Mouse (Mus musculus) gastrocnemius, adult 8-10 months (tissue): ENCODE data around the gene Cdk14. TPM values are rescaled to one million over a fixed set of nuclear protein-coding genes. Genes with fewer than 3 reads are reported as not detected.

ENCODE experiments used
- DNase-seq, 2 experiments: peaks; one replicate each; pipeline ENCODE4 v3.0.0; 2022; ENCODE audit warnings: low spot score in 2 of 2
- total RNA-seq, 4 experiments: library from RNA; stranded (reverse); gene quantifications; 2 replicates each; pipeline ENCODE4 v1.2.4; 2022

Gene Cdk14
- total RNA-seq, 4 experiments from 2014 or later, result 2.2 to 2.8 (median 2.3) TPM

GRCm38 (mm10) chr5:5265861-5266786 is 154.0 kb downstream of the Cdk14 start:
- peak; percentile 32 for DNase-seq

- DNase-seq, result no peak
Measured at GRCm38 (mm10) chr5:5265401-5265841, 154.7 kb downstream of the Cdk14 start.

GRCm38 (mm10) chr5:5264712-5265111 is 155.4 kb downstream of the Cdk14 start:
- DNase-seq, result no peak

- DNase-seq, result no peak
Measured at GRCm38 (mm10) chr5:5261725-5262296, 158.3 kb downstream of the Cdk14 start.

GRCm38 (mm10) chr5:5260966-5261724 is 159.0 kb downstream of the Cdk14 start:
- DNase-seq, result no peak

- DNase-seq, result no peak
Measured at GRCm38 (mm10) chr5:5260309-5260708, 159.8 kb downstream of the Cdk14 start.

GRCm38 (mm10) chr5:5254391-5254790 is 165.7 kb downstream of the Cdk14 start:
- no peak for DNase-seq

GRCm38 (mm10) chr5:5253177-5253576 is 166.9 kb downstream of the Cdk14 start:
- DNase-seq, result no peak

- DNase-seq, result no peak
Measured at GRCm38 (mm10) chr5:5247671-5248070, 172.4 kb downstream of the Cdk14 start.

GRCm38 (mm10) chr5:5246534-5247175 is 173.5 kb downstream of the Cdk14 start:
- DNase-seq, result no peak

- DNase-seq, result no peak
Measured at GRCm38 (mm10) chr5:5245182-5245581, 174.9 kb downstream of the Cdk14 start.

GRCm38 (mm10) chr5:5243648-5244047 is 176.5 kb downstream of the Cdk14 start:
- no peak for DNase-seq

GRCm38 (mm10) chr5:5242704-5243103 is 177.4 kb downstream of the Cdk14 start:
- DNase-seq, result no peak

GRCm38 (mm10) chr5:5241088-5241487 is 179.0 kb downstream of the Cdk14 start:
- DNase-seq, result no peak

GRCm38 (mm10) chr5:5240121-5240520 is 180.0 kb downstream of the Cdk14 start:
- no peak for DNase-seq

- DNase-seq, result peak; percentile 41 to 88
Measured at GRCm38 (mm10) chr5:5234935-5235334, 185.2 kb downstream of the Cdk14 start.

GRCm38 (mm10) chr5:5226966-5227365 is 193.1 kb downstream of the Cdk14 start:
- DNase-seq, result no peak

- no peak for DNase-seq
Measured at GRCm38 (mm10) chr5:5211780-5212135, 208.4 kb downstream of the Cdk14 start.

- DNase-seq, result no peak
Measured at GRCm38 (mm10) chr5:5211034-5211779, 208.9 kb downstream of the Cdk14 start.

GRCm38 (mm10) chr5:5208016-5208415 is 212.1 kb downstream of the Cdk14 start:
- no peak for DNase-seq

GRCm38 (mm10) chr5:5206012-5206411 is 214.1 kb downstream of the Cdk14 start:
- DNase-seq, result no peak
